Mouse (Mus musculus): ENCODE measurements at regions not wholly inside any gene's neighbourhood (a gene's known extent, or its start where the extent isn't known, plus 50 kb on each side); places are given as distances from the start of the nearest gene placed in this dataset.

DNA sequence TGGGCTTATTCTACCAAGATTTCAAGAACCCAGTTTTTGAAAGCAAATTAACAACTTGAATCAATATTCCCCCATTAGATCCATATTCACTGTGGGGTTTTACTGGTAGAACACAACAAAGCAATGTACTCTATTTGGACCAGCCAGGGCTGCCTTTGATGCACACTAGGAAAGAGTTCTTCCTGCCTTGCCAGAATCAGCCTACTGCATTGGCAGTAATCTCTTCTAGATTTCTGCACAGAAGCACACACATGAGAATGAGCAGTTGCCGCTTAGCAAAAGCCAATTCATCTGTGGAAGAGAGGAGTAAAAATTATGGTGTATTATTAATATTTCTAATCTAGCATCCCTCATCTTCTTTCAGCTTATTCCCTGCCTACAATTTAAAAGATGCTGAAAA lies 692.4 kb downstream of the 5730522E02Rik start:
- TF ChIP-seq POLR2A (IDR thresholded peaks at IDR 0.05; ENCODE audit: borderline replicate concordance, extremely low read depth, low read depth, low read length) = no peak
- TF ChIP-seq CTCF (IDR thresholded peaks at IDR 0.05; ENCODE audit: insufficient read depth, low read length) = no peak
